8 mouse cellular contexts compared by ENCODE assay signal in the genomic region with DNA sequence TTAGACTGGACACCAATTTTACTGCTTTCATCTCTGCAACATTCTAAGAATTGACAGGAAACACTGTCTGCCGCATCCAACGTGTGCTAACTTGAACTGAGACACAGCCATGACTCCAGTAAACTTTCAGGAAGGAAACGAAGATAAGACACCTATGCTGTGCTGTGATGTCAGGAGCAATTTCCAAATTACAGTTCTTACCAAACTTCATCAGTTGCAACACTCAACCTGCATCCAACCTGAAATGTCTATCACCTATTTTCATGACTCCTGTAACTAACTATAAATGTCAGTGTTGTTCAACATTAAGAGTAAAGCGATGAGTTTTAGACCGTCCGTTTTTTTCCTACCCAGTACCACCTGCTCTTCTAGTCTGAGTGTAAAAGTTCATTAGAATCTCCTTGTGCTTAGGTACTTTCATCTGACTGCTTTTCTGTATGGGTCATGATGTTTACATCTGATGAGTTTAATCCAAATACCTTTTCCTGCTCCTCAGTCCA. TPM values are rescaled to one million over a fixed set of nuclear protein-coding genes. Genes with fewer than 3 reads are reported as not detected.
A peak's percentile ranks its signal among the peaks of the same experiment; 100 is the strongest.
DNase-seq lines count a peak whose midpoint lies in the region; ATAC-seq and TF ChIP-seq lines count a peak whose summit lies in the region.

No protein-coding gene starts in this region.

- H3K36me3 ChIP-seq in forebrain, embryonic 15.5 days = no peaks in the 10 kb centered on the region
- H3K36me3 ChIP-seq in liver, embryonic 16.5 days (ENCODE audit: control insufficient read depth, insufficient read depth) = no peaks in the 10 kb centered on the region

- ATAC-seq in forebrain, embryonic 15.5 days (replicated peaks) = no peak
- ATAC-seq in liver, embryonic 16.5 days (ENCODE audit: low read depth) = no peak

- H3K27me3 ChIP-seq in cerebellum, adult 2 months (ENCODE audit: control insufficient read depth, insufficient read depth, low read length) = no peaks in the 10 kb centered on the region
- H3K27me3 ChIP-seq in forebrain, embryonic 15.5 days = no peaks in the 10 kb centered on the region
- no peaks in the 10 kb centered on the region for H3K27me3 ChIP-seq in liver, embryonic 16.5 days (ENCODE audit: control insufficient read depth, insufficient read depth, low read depth, low read length)

- peaks cover 4% of the 10 kb centered on the region; the same call in 1 of the 2 replicates for H3K4me1 ChIP-seq in cerebellum, adult 2 months (ENCODE audit: control insufficient read depth, insufficient read depth, low read length)
- H3K4me1 ChIP-seq in forebrain, embryonic 15.5 days = peaks cover 30% of the 10 kb centered on the region
- peaks cover 20% of the 10 kb centered on the region for H3K4me1 ChIP-seq in liver, embryonic 16.5 days (ENCODE audit: control insufficient read depth, low read depth, low read length)

- H3K4me2 ChIP-seq in forebrain, embryonic 15.5 days (replicated peaks) = peak overlapping the region; percentile 67
- peak overlapping the region; percentile 85 for H3K4me2 ChIP-seq in liver, embryonic 16.5 days (ENCODE audit: low read depth, low read length)

- 53% methylated on average over 6 of the region's 6 CpGs for WGBS in cerebellum, adult 2 months
- 75% methylated on average over 6 of the region's 6 CpGs for WGBS in forebrain, embryonic 15.5 days
- WGBS in liver, embryonic 16.5 days (ENCODE audit: insufficient replicate concordance) = 31% methylated on average over 6 of the region's 6 CpGs

- TF ChIP-seq POLR2A in cerebellum, adult 2 months (IDR thresholded peaks at IDR 0.05; ENCODE audit: borderline replicate concordance, insufficient read depth, low read length) = no peak

- no peak for TF ChIP-seq CTCF in cerebellum, adult 2 months (IDR thresholded peaks at IDR 0.05; ENCODE audit: borderline replicate concordance, insufficient read depth, low read depth, low read length)

- peak overlapping the region; percentile 84 for H3K4me3 ChIP-seq in cerebellum, adult 2 months (replicated peaks; ENCODE audit: insufficient read depth, low read depth, low read length)
- H3K4me3 ChIP-seq in forebrain, embryonic 15.5 days = peak overlapping the region; percentile 94
- peak overlapping the region; percentile 100 for H3K4me3 ChIP-seq in liver, embryonic 16.5 days (ENCODE audit: low read depth, low read length)

- H3K9ac ChIP-seq in forebrain, embryonic 15.5 days (replicated peaks) = peak overlapping the region; percentile 78
- H3K9ac ChIP-seq in liver, embryonic 16.5 days (ENCODE audit: low read depth, low read length) = peak overlapping the region; percentile 97

- H3K27ac ChIP-seq in cerebellum, adult 2 months (ENCODE audit: insufficient read depth, low read length) = peak overlapping the region; percentile 98; the same call in 1 of the 2 replicates
- H3K27ac ChIP-seq in forebrain, embryonic 15.5 days (replicated peaks) = peak overlapping the region; percentile 94; the same call in 1 of the 2 replicates
- H3K27ac ChIP-seq in liver, embryonic 16.5 days (ENCODE audit: low read length) = peak overlapping the region; percentile 98

- DNase-seq in cerebellum, adult 2 months = no peak
- DNase-seq in cerebellum, postnatal 14 days = no peak
- peak; percentile 43 for DNase-seq in A20 (ENCODE audit: low read depth, low spot score)
- no peak for DNase-seq in left cerebral cortex, postnatal 25 days (ENCODE audit: low spot score in 2 of 2)
- no peak for DNase-seq in adrenal gland, postnatal 14 days
- no peak for DNase-seq in right cerebral cortex, adult 18-20 months

- intact Hi-C loops in left cerebral cortex, postnatal 25 days (cut with DNase I) = no loop called here

- no peaks in the 10 kb centered on the region for H3K9me3 ChIP-seq in forebrain, embryonic 15.5 days
- H3K9me3 ChIP-seq in liver, embryonic 16.5 days (replicated peaks; ENCODE audit: control insufficient read depth, low read length) = no peaks in the 10 kb centered on the region

RNA-seq across cellular contexts. Expression of a gene that starts 3.2 kb away (rescaled TPM):
- polyA plus RNA-seq in cerebellum, adult 2 months (2012; rRNA removed) = 10.2 and 10.9 TPM in 2 replicates
- polyA plus RNA-seq in forebrain, embryonic 15.5 days (2015; fragmentation: Nextera tagmentation; extraction: Ambion mirVana) = 39.1 and 41.1 TPM in 2 replicates
- 17.4 and 20.8 TPM in 2 replicates for polyA plus RNA-seq in liver, embryonic 16.5 days (2015; fragmentation: Nextera tagmentation; extraction: Ambion mirVana)
- total RNA-seq in left cerebral cortex, postnatal 25 days (2021) = 1 to 10 TPM; 4.1 to 4.2 TPM
- total RNA-seq in adrenal gland, postnatal 14 days (2021) = 10.7 and 12.3 TPM in 2 replicates

RNA-seq across cellular contexts. Expression of a gene that starts 16.9 kb away (rescaled TPM):
- polyA plus RNA-seq in cerebellum, adult 2 months (2012; rRNA removed) = 146 and 151 TPM in 2 replicates
- polyA plus RNA-seq in forebrain, embryonic 15.5 days (2015; fragmentation: Nextera tagmentation; extraction: Ambion mirVana) = 163 and 164 TPM in 2 replicates
- polyA plus RNA-seq in liver, embryonic 16.5 days (2015; fragmentation: Nextera tagmentation; extraction: Ambion mirVana) = 83.3 and 94.3 TPM in 2 replicates
- total RNA-seq in left cerebral cortex, postnatal 25 days (2021) = 100 to 1,000 TPM; 174 to 185 TPM
- 71.3 and 73.5 TPM in 2 replicates for total RNA-seq in adrenal gland, postnatal 14 days (2021)

RNA-seq across cellular contexts. Expression of a gene that starts 16.9 kb away (rescaled TPM):
- 20.5 and 22.2 TPM in 2 replicates for polyA plus RNA-seq in cerebellum, adult 2 months (2012; rRNA removed)
- 10.5 and 10.8 TPM in 2 replicates for polyA plus RNA-seq in forebrain, embryonic 15.5 days (2015; fragmentation: Nextera tagmentation; extraction: Ambion mirVana)
- 2.4 and 2.5 TPM in 2 replicates for polyA plus RNA-seq in liver, embryonic 16.5 days (2015; fragmentation: Nextera tagmentation; extraction: Ambion mirVana)
- 10 to 100 TPM; 33.7 to 33.9 TPM for total RNA-seq in left cerebral cortex, postnatal 25 days (2021)
- 51.5 and 51.8 TPM in 2 replicates for total RNA-seq in adrenal gland, postnatal 14 days (2021)
